ENCODE assay signal across 20 mouse cellular contexts in genomic region chr5:118334054-118334453, GRCm38 (mm10).
DNase-seq lines count a peak whose midpoint lies in the region; ATAC-seq lines count a peak whose summit lies in the region.
"Had no signal": no experiment of that assay in that cellular context is flagged by ENCODE, and none has a peak within 500 bp of the region (broad histone marks: within the 10 kb centered on the region; RNA-seq: fewer than 3 reads in every experiment).

No protein-coding gene starts in this region.

- 83% methylated on average over 2 of the region's 2 CpGs for WGBS in midbrain, embryonic 11.5 days
- WGBS in midbrain, embryonic 16.5 days: 93% methylated on average over 2 of the region's 2 CpGs
- WGBS in forebrain, embryonic 14.5 days: 86% methylated on average over 2 of the region's 2 CpGs

- H3K27me3 ChIP-seq in midbrain, embryonic 11.5 days (ENCODE audit: control insufficient read depth, insufficient read depth, low read length): no peaks in the 10 kb centered on the region; the same call in 1 of the 2 replicates
- peaks cover 3% of the 10 kb centered on the region for H3K27me3 ChIP-seq in midbrain, embryonic 16.5 days (ENCODE audit: control insufficient read depth, insufficient read depth, low read depth, low read length)
- H3K27me3 ChIP-seq in forebrain, embryonic 14.5 days (replicated peaks; ENCODE audit: control insufficient read depth, insufficient read depth, low read length): no peaks in the 10 kb centered on the region
- H3K27me3 ChIP-seq: embryonic facial prominence, embryonic 12.5 days; Patski had no signal

- peak; percentile 17 for DNase-seq in midbrain, embryonic 11.5 days (ENCODE audit: low spot score, missing footprints)
- DNase-seq in R1 (ENCODE audit: low read depth, low spot score): peak; percentile 78
- no peak for DNase-seq in adrenal gland, adult 18-20 months (ENCODE audit: low spot score in 2 of 2)
- DNase-seq in forebrain, embryonic 14.5 days (ENCODE audit: low spot score): no peak
- DNase-seq: adrenal gland, adult 2 months; adrenal gland, postnatal 10 days; adrenal gland, postnatal 25 days; cerebellum, adult 11-12 months; cerebellum, adult 2 months; cerebellum, adult 9-10 months; cerebellum, postnatal 10 days; cerebellum, postnatal 25 days had no signal

- no peak for ATAC-seq in midbrain, embryonic 11.5 days (ENCODE audit: low FRiP score)
- ATAC-seq in midbrain, embryonic 16.5 days: no peak
- ATAC-seq in forebrain, embryonic 14.5 days: no peak
- ATAC-seq: activated CD4-positive, CD25-positive, alpha-beta regulatory T cell, adult 4 months; forebrain, embryonic 13.5 days; forebrain, embryonic 16.5 days; Patski had no signal

- H3K4me3 ChIP-seq in midbrain, embryonic 11.5 days (ENCODE audit: low read depth, low read length): no peak overlapping the region
- no peak overlapping the region for H3K4me3 ChIP-seq in midbrain, embryonic 16.5 days (ENCODE audit: low read depth, low read length)
- H3K4me3 ChIP-seq in forebrain, embryonic 14.5 days (ENCODE audit: low read depth, low read length): no peak overlapping the region
- H3K4me3 ChIP-seq: embryonic facial prominence, embryonic 10.5 days; embryonic facial prominence, embryonic 12.5 days; forebrain, embryonic 13.5 days had no signal

- H3K9ac ChIP-seq in midbrain, embryonic 11.5 days (ENCODE audit: low read length): no peak overlapping the region
- H3K9ac ChIP-seq in midbrain, embryonic 16.5 days (ENCODE audit: low read depth, low read length): no peak overlapping the region
- H3K9ac ChIP-seq in forebrain, embryonic 14.5 days (ENCODE audit: low read length): no peak overlapping the region
- H3K9ac ChIP-seq: embryonic facial prominence, embryonic 12.5 days; forebrain, embryonic 13.5 days had no signal

- H3K4me2 ChIP-seq in midbrain, embryonic 11.5 days: no peak overlapping the region
- no peak overlapping the region for H3K4me2 ChIP-seq in midbrain, embryonic 16.5 days (ENCODE audit: low read length)
- no peak overlapping the region for H3K4me2 ChIP-seq in forebrain, embryonic 14.5 days (ENCODE audit: low read length)
- H3K4me2 ChIP-seq: embryonic facial prominence, embryonic 12.5 days; forebrain, embryonic 13.5 days had no signal

- no peak overlapping the region for H3K27ac ChIP-seq in midbrain, embryonic 11.5 days (ENCODE audit: low read depth, low read length)
- H3K27ac ChIP-seq in midbrain, embryonic 16.5 days (ENCODE audit: low read length): no peak overlapping the region
- H3K27ac ChIP-seq in forebrain, embryonic 14.5 days (ENCODE audit: low read depth, low read length): no peak overlapping the region
- H3K27ac ChIP-seq: embryonic facial prominence, embryonic 10.5 days; embryonic facial prominence, embryonic 12.5 days; forebrain, embryonic 13.5 days had no signal

- no peaks in the 10 kb centered on the region for H3K9me3 ChIP-seq in midbrain, embryonic 11.5 days (ENCODE audit: control insufficient read depth, low read length)
- H3K9me3 ChIP-seq in midbrain, embryonic 16.5 days (replicated peaks; ENCODE audit: control insufficient read depth, low read length, poor library complexity, severe bottlenecking): no peaks in the 10 kb centered on the region
- no peaks in the 10 kb centered on the region for H3K9me3 ChIP-seq in forebrain, embryonic 14.5 days (replicated peaks; ENCODE audit: control insufficient read depth, low read length)
- H3K9me3 ChIP-seq: embryonic facial prominence, embryonic 12.5 days; forebrain, embryonic 13.5 days had no signal

- 0 out of 2 replicates have a peak, but pooled peaks cover 6% of the 10 kb centered on the region for H3K4me1 ChIP-seq in midbrain, embryonic 11.5 days (ENCODE audit: control insufficient read depth, insufficient read depth, low read length)
- peaks cover 13% of the 10 kb centered on the region for H3K4me1 ChIP-seq in midbrain, embryonic 16.5 days (ENCODE audit: control insufficient read depth, insufficient read depth, low read length)
- peaks cover 11% of the 10 kb centered on the region for H3K4me1 ChIP-seq in forebrain, embryonic 14.5 days (ENCODE audit: control insufficient read depth, insufficient read depth, low read length)

- no peaks in the 10 kb centered on the region for H3K36me3 ChIP-seq in midbrain, embryonic 11.5 days (ENCODE audit: control insufficient read depth, insufficient read depth, low read length)
- H3K36me3 ChIP-seq in midbrain, embryonic 16.5 days (ENCODE audit: control insufficient read depth, insufficient read depth, low read length): no peaks in the 10 kb centered on the region
- no peaks in the 10 kb centered on the region for H3K36me3 ChIP-seq in forebrain, embryonic 14.5 days (ENCODE audit: control insufficient read depth, insufficient read depth, low read length)
- H3K36me3 ChIP-seq: embryonic facial prominence, embryonic 10.5 days; embryonic facial prominence, embryonic 12.5 days; G1E had no signal

Comparison
In these comparisons a context has a peak if more than half of its experiments do, and no peak if none do; other contexts are left out.
1. DNase-seq: peak in midbrain, embryonic 11.5 days (single experiment) and R1 (single experiment); none in adrenal gland, adult 18-20 months (0 of 2) and forebrain, embryonic 14.5 days (single experiment).